Mouse (Mus musculus): Measurements from ENCODE around the gene Nckipsd.

The Nckipsd gene

DNA sequence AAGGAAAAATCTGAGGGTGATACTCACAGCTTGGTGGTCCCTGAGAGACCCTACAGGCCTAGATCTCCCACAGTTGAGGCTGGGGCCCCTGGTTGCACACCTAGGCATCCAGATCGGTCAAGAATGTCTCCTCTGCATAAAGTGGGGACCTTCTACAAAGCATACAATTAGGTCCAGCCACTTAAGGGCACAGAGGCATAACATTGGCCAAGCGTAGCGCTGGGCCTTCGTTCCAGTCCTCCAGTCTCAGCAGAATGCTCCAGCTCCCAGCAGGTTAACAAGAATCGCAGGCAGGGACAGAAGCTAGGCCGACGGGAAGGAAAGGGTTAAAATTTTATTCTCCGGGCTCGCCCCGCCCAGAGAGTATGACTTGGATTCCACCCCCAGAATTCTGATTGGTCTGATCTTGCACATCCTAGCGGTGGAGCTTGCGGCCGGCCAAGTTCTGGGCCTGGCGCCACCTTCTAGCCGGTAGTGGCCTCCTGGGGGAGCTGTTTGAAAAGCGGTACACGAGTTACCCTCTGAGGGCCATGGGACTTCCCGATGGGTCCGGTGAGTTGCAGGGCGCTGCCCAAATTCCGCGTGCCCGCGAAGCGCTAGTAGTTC is 45.6 kb downstream of the Nckipsd start:
- peak; percentile 94 for DNase-seq

DNA sequence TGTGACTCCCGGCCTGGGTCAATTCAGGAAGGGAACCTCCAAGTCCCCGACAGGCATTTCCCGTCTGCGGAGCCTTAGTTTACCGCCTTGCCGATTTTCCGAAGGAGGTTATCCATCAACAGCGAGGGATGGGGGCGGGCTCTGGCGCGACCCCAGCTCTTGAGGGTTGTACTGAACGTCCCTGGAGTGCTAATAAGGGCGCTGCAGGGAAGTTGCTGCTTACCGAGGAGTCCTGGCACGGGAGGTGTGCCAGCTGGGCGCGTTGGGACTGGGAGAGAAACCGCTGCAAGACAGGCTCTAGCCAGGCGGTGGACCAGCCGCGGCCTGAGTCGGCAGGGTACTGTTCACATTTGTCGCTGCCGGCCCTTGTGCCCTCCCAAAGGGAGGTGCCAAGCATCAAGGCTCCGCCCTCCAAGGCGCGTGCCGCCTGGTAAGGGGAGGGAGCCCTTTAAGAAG is 46.1 kb downstream of the Nckipsd start:
- peak; percentile 86 for DNase-seq

DNA sequence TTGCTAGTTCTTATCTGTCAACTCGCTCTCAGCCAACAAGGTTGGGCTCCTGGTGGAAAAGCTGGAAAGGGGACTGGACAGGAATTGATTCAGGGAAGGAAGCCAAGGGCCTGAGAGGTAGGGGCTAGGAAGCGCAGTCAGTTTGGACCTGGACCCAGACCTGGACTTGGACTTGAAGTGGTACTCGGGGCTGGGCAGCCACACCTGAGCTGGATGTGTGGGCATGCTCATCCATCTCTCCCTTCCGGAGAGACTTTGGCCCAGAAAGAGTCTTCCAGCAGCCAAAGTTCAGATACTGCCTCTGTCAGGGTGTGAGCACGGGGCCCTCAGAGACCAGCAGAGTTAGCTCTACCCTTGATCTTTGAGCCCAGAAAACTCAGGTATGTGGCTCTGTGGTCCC is 47.2 kb downstream of the Nckipsd start:
- no peak for DNase-seq

DNA sequence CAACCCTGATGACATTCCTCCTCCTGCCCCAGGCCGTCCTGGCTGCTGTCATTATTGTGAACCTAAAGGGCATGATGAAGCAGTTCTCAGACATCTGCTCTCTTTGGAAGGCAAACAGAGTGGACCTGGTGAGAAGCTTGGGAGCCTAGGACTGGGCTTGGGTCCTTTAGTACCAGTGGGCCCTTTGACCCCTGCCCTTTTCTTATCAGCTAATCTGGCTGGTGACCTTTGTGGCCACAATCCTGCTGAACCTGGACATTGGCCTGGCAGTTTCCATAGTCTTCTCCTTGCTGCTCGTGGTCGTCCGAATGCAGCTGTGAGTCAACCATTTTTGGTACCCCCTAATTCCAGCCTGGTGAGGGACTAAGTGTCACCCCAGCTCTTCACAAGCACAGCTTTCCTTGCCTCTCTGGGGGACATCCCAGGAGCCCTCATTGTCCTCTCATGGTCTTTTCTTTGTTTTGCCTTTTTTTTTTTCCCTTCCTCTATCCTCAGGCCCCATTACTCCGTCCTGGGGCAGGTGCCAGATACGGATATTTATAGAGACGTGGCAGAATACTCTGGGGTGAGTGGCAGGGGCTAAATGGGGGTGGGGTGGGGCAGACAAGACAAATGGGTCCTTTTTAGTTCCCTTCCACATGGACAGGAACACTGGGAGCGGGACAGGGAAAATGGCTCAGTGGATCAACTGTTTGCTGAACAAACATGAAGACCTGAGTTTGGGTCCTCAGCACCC is 50.8 kb downstream of the Nckipsd start:
- DNase-seq, result no peak
